Mouse (Mus musculus) 3T3-L1 (cell line): ENCODE results near the gene Zfp148.
"Not testable (repeated sequence)": the region's sequence is repeated elsewhere in the genome, so short reads cannot be mapped to it uniquely, and the experiment has no call there.

ENCODE experiments used
- DNase-seq: peaks from one replicate; pipeline ENCODE4 v3.0.0-alpha.2; 2015; ENCODE audit warnings: low read depth, low spot score

The Zfp148 gene

GRCm38 (mm10) chr16:33459101-33459500 lies 78.5 kb downstream of the Zfp148 start:
- no peak for DNase-seq

- DNase-seq = peak; percentile 37
Observed at GRCm38 (mm10) chr16:33461416-33461815, 80.8 kb downstream of the Zfp148 start.

GRCm38 (mm10) chr16:33464509-33465241 lies 84.0 kb downstream of the Zfp148 start:
- DNase-seq = no peak

GRCm38 (mm10) chr16:33465242-33465614 lies 84.6 kb downstream of the Zfp148 start:
- no peak for DNase-seq

GRCm38 (mm10) chr16:33467451-33467850 lies 86.8 kb downstream of the Zfp148 start:
- DNase-seq = no peak

GRCm38 (mm10) chr16:33469973-33470372 lies 89.3 kb downstream of the Zfp148 start:
- DNase-seq = peak; percentile 81

- DNase-seq = no peak
Observed at GRCm38 (mm10) chr16:33474381-33474780, 93.7 kb downstream of the Zfp148 start.

- DNase-seq = no peak
Observed at GRCm38 (mm10) chr16:33479926-33480325, 99.3 kb downstream of the Zfp148 start.

- DNase-seq = peak; percentile 65
Observed at GRCm38 (mm10) chr16:33481148-33481547, 100.5 kb downstream of the Zfp148 start.

- no peak for DNase-seq
Observed at GRCm38 (mm10) chr16:33482309-33482708, 101.7 kb downstream of the Zfp148 start.

- no peak for DNase-seq
Observed at GRCm38 (mm10) chr16:33487709-33488108, 107.1 kb downstream of the Zfp148 start.

GRCm38 (mm10) chr16:33494374-33494773 lies 113.7 kb downstream of the Zfp148 start:
- DNase-seq = no peak

GRCm38 (mm10) chr16:33508082-33508481 lies 127.4 kb downstream of the Zfp148 start:
- DNase-seq = no peak

GRCm38 (mm10) chr16:33509231-33509630 lies 128.6 kb downstream of the Zfp148 start:
- peak; percentile 59 for DNase-seq

- DNase-seq = not testable (repeated sequence)
Observed at GRCm38 (mm10) chr16:33510856-33511255, 130.2 kb downstream of the Zfp148 start.

- DNase-seq = no peak
Observed at GRCm38 (mm10) chr16:33512555-33512954, 131.9 kb downstream of the Zfp148 start.

- peak; percentile 20 for DNase-seq
Observed at GRCm38 (mm10) chr16:33516807-33517565, 136.3 kb downstream of the Zfp148 start, which contains the start of gene Slc12a8. Gene Slc12a8 (plus strand): TSS chr16:33517328.

- DNase-seq = no peak
Observed at GRCm38 (mm10) chr16:33517627-33518026, 137.0 kb downstream of the Zfp148 start.

- no peak for DNase-seq
Observed at GRCm38 (mm10) chr16:33518236-33518635, 137.6 kb downstream of the Zfp148 start.

GRCm38 (mm10) chr16:33519916-33520568 lies 139.4 kb downstream of the Zfp148 start:
- DNase-seq = peak; percentile 52

- DNase-seq = no peak
Observed at GRCm38 (mm10) chr16:33522516-33522915, 141.9 kb downstream of the Zfp148 start.

GRCm38 (mm10) chr16:33523571-33523970 lies 142.9 kb downstream of the Zfp148 start:
- no peak for DNase-seq
